Mouse (Mus musculus): ENCODE data around the gene Csnk1e.

DNA sequence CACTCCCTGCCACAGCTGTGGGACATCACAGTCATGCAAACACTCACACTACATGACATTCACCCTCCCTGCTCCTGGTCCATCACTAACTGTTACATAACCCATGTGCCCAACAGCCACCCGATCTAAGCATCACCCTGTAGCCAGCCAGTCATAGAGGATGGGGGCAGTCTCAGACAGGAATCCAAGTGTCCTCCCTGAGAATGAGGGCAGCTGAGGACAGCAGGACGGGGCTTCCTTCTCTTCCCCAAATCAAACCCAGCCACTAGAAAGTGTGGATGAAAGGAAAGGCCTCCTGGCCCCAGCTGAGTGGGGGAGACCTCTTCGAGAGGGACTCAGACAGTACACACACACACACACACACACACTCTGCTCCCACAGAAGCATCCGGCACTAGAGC is 60.5 kb downstream of the Csnk1e start:
- TF ChIP-seq CTCF (IDR thresholded peaks at IDR 0.05; ENCODE audit: borderline replicate concordance, insufficient read depth, low read length), result no peak
- no peak for TF ChIP-seq POLR2A (IDR thresholded peaks at IDR 0.05; ENCODE audit: low read depth, low read length)

Data from embryonic fibroblast, embryonic 13.5 days (primary cell).